Mouse (Mus musculus) brain, adult 2 months (tissue): ENCODE measurements at regions not wholly inside any gene's neighbourhood (a gene's known extent, or its start where the extent isn't known, plus 50 kb on each side); places are given as distances from the start of the nearest gene placed in this dataset.

Experiments used
- DNase-seq: peaks from one replicate; pipeline ENCODE4 v3.0.0; 2011; ENCODE audit warnings: low read depth, low spot score

DNA sequence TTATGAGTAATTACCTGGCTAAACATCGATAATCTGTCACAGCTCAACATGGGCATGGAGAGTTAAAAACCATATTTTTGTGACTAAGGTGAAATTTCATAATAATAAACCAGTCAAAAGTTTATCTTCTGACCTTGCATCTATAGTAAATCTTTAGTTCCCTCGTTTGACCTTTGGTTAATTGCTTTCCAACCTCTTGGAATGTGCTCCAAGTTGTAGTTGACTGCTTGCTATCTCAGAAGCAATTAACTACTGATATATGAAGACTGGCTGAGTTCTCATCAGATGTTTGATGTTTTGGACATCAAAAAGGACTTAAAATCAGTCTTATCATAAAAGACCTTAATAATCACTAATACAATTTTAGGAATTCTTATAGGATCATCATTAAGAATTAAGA lies 895.8 kb upstream of the Tmprss15 start:
- DNase-seq = no peak

DNA sequence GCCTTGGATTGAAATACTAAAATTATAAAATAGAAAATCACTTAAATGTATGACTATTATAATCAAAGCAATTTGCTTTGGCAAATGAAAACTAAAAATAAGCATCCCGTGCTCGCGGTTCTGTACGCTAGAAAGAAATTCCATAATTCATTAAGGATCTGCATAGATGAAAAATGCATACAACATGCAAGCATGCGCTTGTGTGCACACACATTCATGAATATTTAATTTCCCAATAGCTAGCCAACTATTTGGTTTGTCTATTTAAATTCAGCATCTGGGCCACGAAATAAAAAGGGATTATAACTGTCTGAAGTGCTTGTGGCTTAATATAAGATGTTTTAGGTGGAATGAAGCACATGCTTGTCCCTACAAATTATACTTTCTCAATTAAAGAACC lies 881.2 kb upstream of the Tmprss15 start:
- DNase-seq = peak; percentile 3

DNA sequence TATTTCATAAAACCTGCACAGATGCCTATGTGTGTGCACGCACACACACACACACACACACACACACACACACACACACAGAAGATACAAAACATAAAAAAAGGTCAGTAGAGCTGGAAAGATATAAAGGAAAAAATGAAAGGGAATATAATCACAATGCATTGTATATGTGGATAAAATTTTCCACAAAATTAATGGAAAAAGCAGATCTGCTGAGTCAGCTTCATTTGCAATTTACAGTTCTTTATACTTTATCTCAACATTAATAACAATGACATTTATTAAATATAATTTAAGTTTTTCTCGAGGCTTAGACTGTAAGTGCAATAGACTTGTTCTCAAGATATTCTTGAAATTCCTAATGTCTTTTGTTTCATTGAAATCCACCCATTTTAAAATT lies 846.1 kb upstream of the Tmprss15 start:
- DNase-seq = no peak

DNA sequence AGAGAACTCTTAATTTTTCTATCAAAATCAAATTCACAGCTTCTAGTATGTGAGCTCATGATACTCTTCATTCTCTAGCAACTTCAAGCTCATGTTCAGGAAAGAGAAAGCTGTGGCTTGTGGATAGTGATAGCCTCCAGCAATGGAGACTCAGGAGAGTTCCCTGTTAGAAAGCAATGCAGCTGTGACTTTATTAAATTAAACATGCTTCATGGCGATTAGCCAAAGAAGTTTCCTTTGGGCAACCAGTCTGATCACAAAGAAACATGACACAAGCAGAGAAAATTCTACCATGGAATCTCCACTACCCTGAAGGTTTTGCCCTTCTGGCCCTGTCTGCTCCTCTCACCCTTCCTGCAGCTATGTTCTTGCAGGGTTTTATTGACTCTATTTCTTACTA lies 816.2 kb upstream of the Tmprss15 start:
- DNase-seq = no peak

DNA sequence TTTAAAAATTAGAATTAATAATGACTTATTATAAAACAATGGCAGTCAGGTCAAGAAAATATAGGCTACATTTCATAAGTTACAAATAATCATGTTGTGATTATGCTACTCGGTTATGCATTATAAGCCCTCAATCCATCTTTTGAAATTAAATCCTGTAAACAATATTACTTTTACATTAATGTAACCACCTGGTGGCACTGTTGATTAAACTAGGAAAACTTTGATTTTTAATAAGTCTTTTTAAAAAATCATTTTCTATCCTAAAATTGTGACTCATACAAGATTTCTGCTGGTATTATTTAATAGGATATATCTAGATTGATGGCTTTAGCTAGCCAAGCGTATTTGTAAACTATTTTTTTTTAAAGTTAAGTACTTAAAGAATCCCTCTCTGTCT lies 810.6 kb upstream of the Tmprss15 start:
- DNase-seq = peak; percentile 6

DNA sequence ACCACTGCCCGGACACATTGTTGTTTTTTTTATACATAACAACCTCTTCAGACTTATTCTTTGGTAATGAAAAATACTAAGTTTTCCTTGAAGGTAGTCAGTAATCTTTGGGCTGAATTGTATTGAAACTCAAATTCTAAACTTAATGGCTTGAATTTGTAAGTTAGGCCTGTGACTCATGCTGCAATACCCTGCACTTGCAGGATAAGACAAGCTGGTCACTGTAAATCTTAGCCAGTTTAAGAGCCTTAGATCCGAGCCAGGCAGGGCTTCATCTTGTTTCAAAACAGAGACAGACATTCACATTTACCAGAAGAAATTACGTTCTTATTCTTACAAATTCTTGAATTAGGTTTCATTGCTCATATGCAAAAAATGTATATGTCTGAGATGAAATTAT lies 791.0 kb upstream of the Tmprss15 start:
- DNase-seq = no peak

DNA sequence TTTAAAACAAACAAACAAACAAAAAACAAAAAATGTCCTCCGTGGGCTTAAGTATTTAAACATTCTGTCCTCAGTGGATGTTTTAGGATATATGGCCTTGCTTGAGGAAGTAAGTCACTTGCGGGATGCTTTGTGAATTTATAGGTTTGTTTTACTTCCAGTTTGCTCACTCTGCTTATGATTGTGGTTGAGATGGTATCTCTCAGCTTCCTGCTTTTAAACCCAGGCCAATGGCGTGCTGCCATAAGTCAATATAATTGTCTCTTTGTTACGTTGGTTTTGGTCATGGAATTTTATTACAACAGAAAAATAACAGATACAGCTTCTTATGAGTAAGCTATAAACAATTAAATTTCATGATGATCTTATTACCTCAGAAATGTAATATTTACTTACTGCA lies 787.2 kb upstream of the Tmprss15 start:
- no peak for DNase-seq

DNA sequence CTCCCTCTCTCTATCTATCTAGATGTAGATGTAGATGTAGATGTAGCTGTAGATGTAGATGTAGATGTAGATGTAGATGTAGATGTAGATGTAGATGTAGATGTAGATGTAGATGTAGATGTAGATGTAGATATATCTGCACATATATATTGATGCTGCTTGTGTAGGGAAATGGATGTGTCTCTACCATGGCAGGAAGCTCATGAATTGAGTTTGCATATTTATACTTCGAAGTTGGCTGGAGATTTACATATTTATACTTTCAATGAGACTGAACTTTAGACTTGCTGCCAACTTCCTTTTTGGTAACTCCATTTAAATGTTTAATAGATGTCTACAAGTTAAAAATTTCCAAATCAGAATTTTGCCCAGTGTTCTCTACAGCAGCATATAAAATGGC lies 785.9 kb upstream of the Tmprss15 start:
- peak; percentile 12 for DNase-seq

DNA sequence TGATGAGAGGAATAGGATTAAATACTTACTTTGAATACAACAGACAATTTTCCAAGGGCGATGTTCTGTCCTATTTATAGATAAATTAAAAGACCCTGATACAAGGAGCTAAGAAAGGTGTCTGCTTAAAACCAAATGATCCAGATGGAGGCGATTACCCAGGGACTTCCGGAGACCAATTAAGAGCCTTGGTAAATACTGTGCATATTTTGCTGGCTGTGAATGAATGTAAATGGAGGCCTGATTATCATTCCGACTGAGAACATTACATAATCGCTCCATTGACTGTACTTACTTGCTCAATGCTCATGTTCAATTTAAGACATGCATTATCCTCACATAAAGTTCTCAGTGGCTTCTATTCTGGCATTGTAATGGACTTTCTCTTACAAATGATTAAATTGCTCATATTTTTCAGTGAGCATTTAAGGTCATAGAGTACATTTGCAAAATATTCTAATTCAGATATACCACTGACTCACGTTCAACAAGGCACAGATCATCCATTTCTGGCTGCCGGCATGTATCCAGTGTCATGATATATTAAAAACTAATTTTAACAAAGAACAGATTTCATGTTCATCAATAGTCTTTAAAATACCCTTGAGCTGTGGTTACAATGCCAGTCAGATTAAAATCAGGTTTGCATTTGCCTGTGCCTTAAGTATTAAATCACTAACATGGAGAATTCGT lies 779.8 kb upstream of the Tmprss15 start:
- DNase-seq = peak; percentile 26

DNA sequence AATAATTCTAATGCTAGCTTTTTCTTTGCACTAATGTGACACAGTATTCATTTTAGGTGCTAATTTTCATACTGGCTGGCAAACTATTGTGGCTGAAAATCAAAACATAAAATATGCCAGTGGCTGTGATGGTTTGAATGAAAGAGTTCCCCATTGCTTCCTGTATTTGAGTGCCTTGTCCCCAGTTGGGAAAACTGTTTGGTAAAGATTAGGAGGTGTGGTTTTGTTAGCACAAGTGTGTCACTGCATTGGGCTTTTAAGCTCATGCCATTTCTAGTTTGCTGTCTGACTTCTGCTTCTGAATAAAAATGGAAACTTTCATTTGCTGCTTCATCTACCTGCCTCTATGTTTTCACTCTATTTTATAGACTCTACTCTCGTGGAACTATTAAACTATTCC lies 768.6 kb upstream of the Tmprss15 start:
- no peak for DNase-seq

DNA sequence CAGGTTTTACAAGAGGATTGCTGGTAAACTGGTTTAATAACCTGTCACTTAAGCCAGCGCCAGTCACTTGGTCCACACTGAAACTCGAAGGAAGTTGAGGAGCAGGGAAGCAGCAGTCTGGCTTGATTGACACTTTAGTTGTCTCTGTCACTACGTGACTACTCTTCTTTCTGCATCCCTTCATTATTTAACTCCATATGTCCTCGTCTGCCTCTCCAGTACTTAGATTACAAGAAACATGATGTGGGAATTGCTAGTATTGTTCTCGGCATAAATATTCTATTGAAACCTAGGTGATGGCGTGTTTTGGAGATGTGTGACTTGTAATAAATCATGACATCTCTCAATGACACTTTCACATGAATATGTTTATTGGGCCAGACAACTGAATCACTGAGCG lies 758.3 kb upstream of the Tmprss15 start:
- no peak for DNase-seq

DNA sequence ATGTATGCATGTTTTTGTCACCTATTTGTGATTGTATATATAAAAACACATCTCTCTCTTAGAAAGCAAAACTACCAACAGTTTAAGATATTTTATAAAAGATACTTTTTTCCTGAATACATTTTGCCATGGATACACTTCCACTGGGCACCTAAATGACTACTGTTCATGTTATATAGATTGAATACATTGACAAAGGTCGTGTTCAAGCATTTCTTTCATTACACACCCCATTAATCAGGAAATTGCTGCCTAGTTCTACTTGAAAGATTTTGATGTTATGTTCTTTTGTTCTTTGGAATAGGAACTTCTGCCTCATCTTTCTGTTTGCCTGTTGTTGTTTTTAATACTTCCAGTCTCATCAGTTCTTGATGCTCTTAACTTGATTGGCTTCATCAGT lies 726.0 kb upstream of the Tmprss15 start:
- no peak for DNase-seq

DNA sequence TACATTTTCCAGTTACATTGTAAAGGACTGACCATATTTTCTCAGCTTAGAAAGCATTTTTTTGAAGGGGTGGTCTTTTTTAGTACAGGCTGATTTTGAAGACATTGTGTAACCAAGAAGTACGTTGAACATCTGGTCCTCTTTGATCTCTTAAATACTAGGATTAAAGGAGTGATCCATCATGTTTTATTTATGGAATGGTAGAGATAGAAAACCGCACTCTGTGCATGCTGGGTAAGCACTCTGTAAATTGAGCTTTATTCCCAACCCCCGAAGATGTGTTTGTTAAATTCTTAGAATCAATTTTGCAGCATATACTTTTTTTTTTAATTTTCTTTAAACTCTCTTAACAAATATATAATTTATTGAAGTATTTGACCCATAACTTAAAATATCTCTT lies 687.8 kb upstream of the Tmprss15 start:
- DNase-seq = no peak
